Mouse (Mus musculus) spleen, postnatal 10 days (tissue): ENCODE measurements around the gene Zfhx3.

Experiments used
- DNase-seq, 2 experiments: peaks; one replicate each; pipeline ENCODE4 v3.0.0; 2021 to 2022; ENCODE audit warnings: low spot score in 2 of 2

The Zfhx3 gene

GRCm38 (mm10) chr8:108594361-108595060, 652.1 kb downstream of the Zfhx3 start:
- no peak for DNase-seq

DNA sequence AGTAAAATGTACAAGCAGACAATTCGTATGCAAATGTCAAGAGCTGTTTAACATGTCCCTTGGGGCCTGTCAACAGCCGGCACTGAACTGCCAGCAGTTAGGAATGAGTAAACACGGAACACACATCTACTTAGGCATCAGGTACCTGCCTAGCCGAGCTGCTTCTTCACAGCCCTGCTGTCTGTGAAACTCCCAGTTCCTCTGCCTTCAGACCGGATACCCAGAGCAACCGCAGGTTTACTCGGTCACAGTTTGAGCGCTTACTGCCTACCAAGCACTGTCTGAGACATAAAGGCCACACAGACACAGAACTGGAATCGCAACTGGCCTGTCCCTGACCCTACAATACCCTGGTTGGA, 652.6 kb downstream of the Zfhx3 start:
- DNase-seq: peak in 1 of 2 experiments; percentile 17

GRCm38 (mm10) chr8:108595721-108596495, 653.5 kb downstream of the Zfhx3 start:
- DNase-seq: no peak

- no peak for DNase-seq
Measured at GRCm38 (mm10) chr8:108599003-108599402, 656.6 kb downstream of the Zfhx3 start.

DNA sequence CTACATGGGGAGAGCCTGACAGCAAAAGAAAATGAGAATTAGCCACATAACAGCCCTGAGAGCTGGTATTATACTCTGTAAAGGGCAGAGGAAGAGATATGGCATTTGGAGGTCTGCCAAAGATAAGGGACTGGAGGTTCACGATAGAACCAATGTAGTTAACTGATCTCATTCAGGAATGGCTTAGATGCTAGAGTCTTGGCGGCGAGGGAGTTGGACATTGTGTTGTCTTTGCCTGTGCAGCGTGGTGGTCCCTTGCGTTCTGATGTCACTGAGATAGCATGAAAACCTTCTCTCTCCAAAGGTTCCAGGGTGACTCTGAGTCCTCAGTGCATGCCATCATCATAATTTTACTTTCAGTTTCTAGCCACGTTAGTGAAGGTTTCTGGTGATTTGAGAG, 657.1 kb downstream of the Zfhx3 start:
- DNase-seq: no peak

- DNase-seq: no peak
Measured at GRCm38 (mm10) chr8:108608678-108609077, 666.2 kb downstream of the Zfhx3 start.

DNA sequence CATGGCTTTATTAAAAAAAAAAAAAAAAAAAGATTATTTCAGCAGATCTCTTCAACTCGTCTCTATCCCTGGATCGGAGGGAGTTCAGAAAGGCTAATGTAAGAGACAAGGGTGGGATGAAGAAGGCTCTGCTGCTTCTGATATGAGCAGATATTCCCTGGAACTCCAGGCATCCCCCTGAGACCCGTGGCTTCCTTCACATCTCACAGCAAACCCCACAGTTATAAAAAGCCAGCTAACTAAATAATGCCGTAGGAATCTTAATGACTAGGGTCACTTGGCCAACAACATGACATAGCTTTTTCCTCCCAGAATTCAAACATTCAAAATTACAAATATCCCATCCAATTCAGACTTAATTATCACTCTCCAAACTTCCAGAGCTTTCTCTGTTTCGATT, 666.7 kb downstream of the Zfhx3 start:
- DNase-seq: no peak

DNA sequence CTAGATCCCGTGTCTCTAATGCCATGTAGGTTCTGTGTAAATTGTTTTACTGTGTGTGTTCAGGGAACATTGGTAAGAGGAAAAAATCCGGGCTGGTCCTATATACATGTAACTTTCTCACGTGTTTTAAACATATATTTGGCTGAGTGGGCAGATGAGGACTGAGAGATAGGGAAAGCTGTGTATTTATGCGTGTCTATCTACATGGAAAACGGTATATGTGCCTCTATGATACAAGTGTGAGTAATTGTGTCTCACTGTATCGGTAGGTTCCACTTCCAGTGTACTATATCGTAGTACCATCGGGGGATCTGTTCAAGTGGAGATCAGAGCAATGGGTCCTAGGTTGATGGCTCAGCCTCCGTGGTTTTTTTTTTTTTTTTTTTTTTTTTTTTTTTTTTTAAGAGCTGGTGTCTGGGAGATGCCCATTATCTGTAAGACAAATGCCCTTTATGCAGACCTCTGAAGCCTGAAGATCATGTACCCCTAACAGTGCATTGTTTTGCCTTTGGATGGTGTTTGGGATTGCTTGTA, 668.8 kb downstream of the Zfhx3 start:
- no peak for DNase-seq

- peak in 1 of 2 experiments; percentile 27 for DNase-seq
Measured at GRCm38 (mm10) chr8:108611792-108612413, 669.5 kb downstream of the Zfhx3 start.

- DNase-seq: no peak
Measured at GRCm38 (mm10) chr8:108612815-108613214, 670.4 kb downstream of the Zfhx3 start.

GRCm38 (mm10) chr8:108613280-108613679, 670.8 kb downstream of the Zfhx3 start:
- DNase-seq: no peak

- DNase-seq: no peak
Measured at GRCm38 (mm10) chr8:108621296-108621695, 678.9 kb downstream of the Zfhx3 start.

GRCm38 (mm10) chr8:108623660-108624059, 681.2 kb downstream of the Zfhx3 start:
- no peak for DNase-seq

DNA sequence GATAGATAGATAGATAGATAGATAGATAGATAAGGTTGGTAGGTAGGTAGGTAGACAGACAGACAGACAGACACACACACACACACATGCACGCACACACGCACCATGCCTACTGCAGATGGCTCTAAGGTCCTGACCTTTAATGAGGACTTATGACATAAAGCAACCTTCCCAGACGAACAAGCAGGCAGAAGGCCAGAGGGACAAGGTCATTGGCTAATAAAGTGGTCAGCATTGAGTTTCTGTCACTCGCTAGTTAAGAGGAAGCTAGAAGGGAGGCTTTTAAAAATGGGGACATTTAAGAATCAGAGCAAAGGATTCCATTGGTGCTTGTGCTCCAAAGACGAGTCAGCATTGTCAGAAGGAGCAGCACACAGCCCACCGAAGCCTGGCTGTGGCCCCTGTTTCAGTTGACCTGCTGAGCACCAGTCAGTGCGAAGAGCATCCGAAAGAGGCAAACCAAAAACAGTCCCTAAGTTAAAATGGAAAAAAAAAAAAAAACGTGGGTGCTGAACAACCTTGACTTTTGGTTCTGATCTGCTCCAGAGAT, 683.2 kb downstream of the Zfhx3 start:
- DNase-seq: no peak

DNA sequence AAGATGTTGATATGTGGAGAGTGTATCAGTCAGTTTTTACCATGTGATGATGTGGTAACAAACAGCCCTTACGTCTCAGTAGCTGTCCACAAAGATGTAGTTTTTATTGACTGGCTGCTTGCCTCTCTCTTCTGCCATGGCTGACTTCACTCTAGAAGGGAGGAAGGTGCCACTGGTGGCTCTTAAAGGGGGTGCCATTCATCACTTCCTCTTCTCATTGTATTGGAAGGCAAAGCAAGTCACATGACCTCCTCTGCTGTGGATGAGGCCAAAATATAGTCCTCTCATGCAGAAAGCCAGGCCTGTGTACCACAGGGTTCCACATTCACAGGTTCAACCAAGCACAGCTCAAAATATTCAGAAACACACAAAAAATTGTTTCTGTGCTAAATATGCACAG, 688.6 kb downstream of the Zfhx3 start:
- peak in 1 of 2 experiments; percentile 38 for DNase-seq

- DNase-seq: no peak
Measured at GRCm38 (mm10) chr8:108634282-108634681, 691.8 kb downstream of the Zfhx3 start.

- no peak for DNase-seq
Measured at GRCm38 (mm10) chr8:108637887-108638286, 695.4 kb downstream of the Zfhx3 start.

DNA sequence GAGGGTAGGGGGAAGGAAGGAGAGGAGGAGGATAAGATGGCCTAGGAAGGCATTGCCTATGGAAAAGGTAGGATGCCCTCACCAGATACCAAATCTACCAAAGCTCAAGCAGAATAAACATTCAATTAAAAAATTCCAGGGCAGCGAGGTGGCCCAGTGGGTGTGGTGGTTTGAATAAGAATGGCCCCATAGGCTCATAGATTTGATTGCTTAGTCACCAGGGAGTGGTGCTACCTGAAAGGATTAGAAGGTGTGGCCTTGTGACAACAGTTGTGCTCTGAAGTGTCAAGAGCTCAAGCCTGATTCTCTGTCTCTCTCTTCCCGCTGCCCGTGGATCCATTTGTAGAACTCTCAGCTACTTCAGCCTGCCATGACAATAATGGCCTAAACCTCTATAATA, 703.2 kb downstream of the Zfhx3 start:
- DNase-seq: no peak

DNA sequence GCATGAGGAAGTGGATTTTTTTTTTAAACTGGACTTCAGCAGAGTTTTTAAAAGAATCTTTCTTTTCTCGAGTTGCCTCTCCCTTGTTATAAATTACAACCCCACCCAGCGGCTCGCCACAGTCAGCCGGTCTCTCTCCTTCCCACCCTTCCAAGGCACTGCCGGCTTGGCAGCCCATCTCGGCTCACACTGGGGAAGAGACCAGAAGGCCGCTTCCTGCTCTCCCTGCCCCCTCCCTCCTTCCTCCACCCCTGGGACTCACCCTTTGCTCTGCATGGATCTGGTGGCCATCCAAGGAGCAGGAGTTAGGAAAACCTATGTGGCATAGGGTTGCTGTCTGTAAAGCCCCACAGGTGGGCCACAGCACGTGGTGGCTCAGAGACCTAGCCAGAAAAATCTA, 705.1 kb downstream of the Zfhx3 start:
- peak in 1 of 2 experiments; percentile 16 for DNase-seq

DNA sequence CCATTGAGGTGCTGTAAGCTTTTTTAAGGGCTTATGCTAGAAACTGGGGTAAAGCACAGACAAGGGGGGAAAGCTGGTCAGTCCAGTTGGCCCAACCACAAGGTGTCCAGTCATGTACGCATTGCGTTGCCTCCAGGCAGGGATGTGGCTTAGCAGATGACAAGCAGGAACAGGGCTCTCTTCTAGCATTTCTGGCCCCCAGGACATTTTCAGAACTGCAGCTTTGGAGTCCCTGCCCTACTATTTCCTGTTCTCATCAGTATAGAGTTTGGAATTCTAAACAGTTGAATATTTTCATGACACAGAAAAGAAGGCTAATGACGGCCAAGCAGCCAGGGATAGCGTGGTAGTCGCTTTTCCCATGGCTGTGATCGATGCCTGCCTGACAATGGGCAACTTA, 706.5 kb downstream of the Zfhx3 start:
- no peak for DNase-seq

DNA sequence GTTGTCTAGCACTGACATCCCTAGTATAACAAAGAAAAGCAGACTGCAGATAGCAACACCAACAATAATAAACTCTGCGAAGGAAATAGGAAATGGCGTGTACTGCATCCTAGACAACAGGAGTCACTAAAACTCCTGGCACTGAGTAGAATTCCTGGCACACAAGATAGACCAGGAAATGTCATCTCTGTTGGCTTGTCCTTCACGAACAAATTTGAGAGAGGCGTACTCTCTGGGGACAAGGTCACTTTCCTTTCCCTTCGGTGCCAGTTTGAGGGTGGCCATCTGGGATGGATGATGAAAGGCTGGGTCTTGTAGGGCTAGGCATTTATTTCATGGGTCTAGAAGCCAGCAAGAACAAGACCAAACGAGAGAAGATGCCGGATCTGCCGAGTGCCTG, 708.4 kb downstream of the Zfhx3 start:
- no peak for DNase-seq

DNA sequence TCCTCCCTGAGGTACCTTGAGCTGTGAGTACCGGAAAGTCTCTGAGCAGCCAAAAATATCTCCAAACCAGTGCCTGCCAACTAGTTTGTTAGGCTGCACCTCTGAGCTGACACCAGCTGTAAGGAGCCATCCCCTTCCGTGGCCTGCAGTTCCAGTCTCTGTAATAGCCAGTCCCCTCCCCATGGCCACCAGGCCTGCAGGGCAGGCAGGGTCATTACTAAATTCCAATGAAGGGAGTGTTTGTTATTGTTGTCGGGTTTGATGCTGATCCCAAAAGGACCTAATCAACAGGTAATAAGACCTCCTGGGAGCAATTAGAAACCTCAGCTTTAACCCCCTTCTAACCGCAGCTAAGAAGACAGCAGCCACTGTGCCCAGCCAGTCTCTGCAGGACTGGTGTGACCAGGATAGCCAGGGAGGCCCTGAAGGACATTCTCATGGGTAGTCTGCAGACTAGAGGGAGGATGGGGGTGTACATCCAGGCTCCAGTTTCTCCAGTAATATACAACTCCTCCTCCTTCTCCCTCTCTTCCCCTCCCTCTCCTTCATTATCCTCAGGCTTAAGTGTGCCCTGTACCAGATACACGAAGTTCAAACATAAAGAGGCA, 719.1 kb downstream of the Zfhx3 start:
- no peak for DNase-seq
